Comparison of ENCODE assay signal across 8 mouse cellular contexts in the genomic region with DNA sequence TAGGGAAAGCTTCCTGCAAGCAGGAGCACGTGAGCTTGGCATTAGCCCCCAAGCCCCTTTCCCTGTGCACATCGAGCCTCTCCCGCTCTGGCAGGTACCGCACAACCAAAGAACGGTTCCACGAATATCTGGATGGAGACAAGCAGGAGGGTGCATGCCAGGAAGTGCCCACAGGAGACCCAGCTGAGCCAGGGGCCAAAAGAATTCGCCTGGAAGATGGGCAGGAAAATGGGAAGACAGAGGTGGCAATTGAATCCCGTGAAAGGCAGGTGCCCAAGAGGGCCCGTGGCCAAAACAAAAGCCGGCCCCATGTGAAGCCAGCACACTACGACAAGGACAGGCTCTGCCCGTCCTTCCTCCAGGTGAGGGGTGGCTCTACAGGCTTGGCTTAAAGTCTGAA. TPM values are rescaled to one million over a fixed set of nuclear protein-coding genes. Genes with fewer than 3 reads are reported as not detected.
DNase-seq lines count a peak whose midpoint lies in the region; ATAC-seq and TF ChIP-seq lines count a peak whose summit lies in the region.

No protein-coding gene starts in this region.

- WGBS in heart, embryonic 12.5 days = 49% methylated on average over 12 of the region's 12 CpGs
- WGBS in forebrain, embryonic 11.5 days = 57% methylated on average over 12 of the region's 12 CpGs
- 38% methylated on average over 12 of the region's 12 CpGs for WGBS in liver, embryonic 14.5 days (ENCODE audit: insufficient replicate concordance)

- no peaks in the 10 kb centered on the region for H3K9me3 ChIP-seq in heart, embryonic 12.5 days (replicated peaks)
- H3K9me3 ChIP-seq in CH12.LX (replicated peaks; ENCODE audit: low read length) = no peaks in the 10 kb centered on the region
- no peaks in the 10 kb centered on the region for H3K9me3 ChIP-seq in forebrain, embryonic 11.5 days (ENCODE audit: control insufficient read depth, low read length)
- H3K9me3 ChIP-seq in liver, embryonic 14.5 days (ENCODE audit: control insufficient read depth, low read length) = no peaks in the 10 kb centered on the region

- TF ChIP-seq CTCF in CH12.LX (conservative IDR thresholded peaks at IDR 0.05 in 1 of 2, IDR thresholded peaks at IDR 0.05 in 1 of 2; ENCODE audit: low read depth in 2 of 2, low read length in 2 of 2) = no peak
- no peak for TF ChIP-seq CTCF in liver, embryonic 14.5 days (IDR thresholded peaks at IDR 0.05; ENCODE audit: low read depth)

- no peak for DNase-seq in heart, adult 8-10 months (ENCODE audit: low spot score)
- no peak for DNase-seq in CH12.LX (ENCODE audit: extremely low read depth)
- DNase-seq in forebrain, embryonic 11.5 days (ENCODE audit: low spot score) = no peak
- DNase-seq in liver, embryonic 14.5 days (ENCODE audit: low read depth in 3 of 3, low spot score in 3 of 3) = no peak
- no peak for DNase-seq in natural killer cell, adult 2 months (ENCODE audit: low spot score in 2 of 2)
- no peak for DNase-seq in left cerebral cortex, adult 18-20 months (ENCODE audit: low spot score in 2 of 2)
- no peak for DNase-seq in ovary, postnatal 14 days (ENCODE audit: low spot score)

- TF ChIP-seq EP300 in CH12.LX (IDR thresholded peaks at IDR 0.05; ENCODE audit: low read length) = no peak
- TF ChIP-seq EP300 in liver, embryonic 14.5 days (IDR thresholded peaks at IDR 0.05; ENCODE audit: low read depth) = no peak

- peaks cover 7% of the 10 kb centered on the region; the same call in 1 of the 2 replicates for H3K27me3 ChIP-seq in heart, embryonic 12.5 days (replicated peaks)
- H3K27me3 ChIP-seq in CH12.LX (replicated peaks) = peaks cover 11% of the 10 kb centered on the region
- H3K27me3 ChIP-seq in forebrain, embryonic 11.5 days (ENCODE audit: control insufficient read depth, insufficient read depth, low read length) = no peaks in the 10 kb centered on the region; the same call in none of the 2 replicates
- H3K27me3 ChIP-seq in liver, embryonic 14.5 days (ENCODE audit: control insufficient read depth, insufficient read depth, low read length) = no peaks in the 10 kb centered on the region

- peak overlapping the region; percentile 82 for H3K9ac ChIP-seq in heart, embryonic 12.5 days
- peak overlapping the region; percentile 73 for H3K9ac ChIP-seq in CH12.LX (ENCODE audit: insufficient read depth, low read depth)
- H3K9ac ChIP-seq in forebrain, embryonic 11.5 days (ENCODE audit: low read length) = peak overlapping the region; percentile 81
- H3K9ac ChIP-seq in liver, embryonic 14.5 days (replicated peaks) = peak overlapping the region; percentile 90

- ATAC-seq in heart, embryonic 12.5 days (ENCODE audit: insufficient number of reproducible peaks, low FRiP score) = no peak
- peak; percentile 2; the same call in 1 of the 2 replicates for ATAC-seq in forebrain, embryonic 11.5 days (replicated peaks; ENCODE audit: low FRiP score)
- no peak for ATAC-seq in liver, embryonic 14.5 days (ENCODE audit: insufficient read depth)

- dilution Hi-C loops in CH12.LX (cut with MboI; ENCODE audit: extremely low pct_ligation_motif_present, extremely low pct_unique_long_range_greater_than_20kb, low sequenced_read_pairs) = no loop called here

- H3K4me3 ChIP-seq in heart, embryonic 12.5 days = peak overlapping the region; percentile 73
- peak overlapping the region; percentile 76 to 92 (median 91) for H3K4me3 ChIP-seq in CH12.LX (replicated peaks in 1 of 3; ENCODE audit: low read depth in 2 of 3, low read length in 2 of 3, poor library complexity in 1 of 3)
- H3K4me3 ChIP-seq in forebrain, embryonic 11.5 days (ENCODE audit: low read depth, low read length) = peak overlapping the region; percentile 82
- peak overlapping the region; percentile 81 to 84 for H3K4me3 ChIP-seq in liver, embryonic 14.5 days (ENCODE audit: insufficient read depth in 1 of 2, low read depth in 2 of 2, low read length in 2 of 2)

- TF ChIP-seq RAD21 in CH12.LX (IDR thresholded peaks at IDR 0.05; ENCODE audit: low read depth, low read length) = no peak

- H3K4me2 ChIP-seq in heart, embryonic 12.5 days = peak overlapping the region; percentile 79
- H3K4me2 ChIP-seq in CH12.LX (ENCODE audit: insufficient read depth, low read depth, poor library complexity, severe bottlenecking) = peak overlapping the region; percentile 74
- peak overlapping the region; percentile 64 for H3K4me2 ChIP-seq in forebrain, embryonic 11.5 days (ENCODE audit: low read depth, low read length, severe bottlenecking)
- H3K4me2 ChIP-seq in liver, embryonic 14.5 days (ENCODE audit: low read depth) = peak overlapping the region; percentile 87

- TF ChIP-seq POLR2A in CH12.LX (IDR thresholded peaks at IDR 0.05; ENCODE audit: low read depth, low read length) = no peak

- in situ Hi-C loops in CH12.LX (cut with MboI; ENCODE audit: low pct_ligation_motif_present, low pct_unique_long_range_greater_than_20kb, low sequenced_read_pairs) = no loop called here

- H3K36me3 ChIP-seq in heart, embryonic 12.5 days = peaks cover 41% of the 10 kb centered on the region
- H3K36me3 ChIP-seq in CH12.LX (replicated peaks in 1 of 2; ENCODE audit: control insufficient read depth in 1 of 2, insufficient read depth in 1 of 2, low read length in 1 of 2) = peaks cover 40 to 42% of the 10 kb centered on the region in 2 experiments
- H3K36me3 ChIP-seq in forebrain, embryonic 11.5 days (ENCODE audit: control insufficient read depth, insufficient read depth, low read length) = peaks cover 12% of the 10 kb centered on the region; the same call in 1 of the 2 replicates
- H3K36me3 ChIP-seq in liver, embryonic 14.5 days (replicated peaks; ENCODE audit: control insufficient read depth, insufficient read depth, low read depth) = peaks cover 17% of the 10 kb centered on the region

- H3K4me1 ChIP-seq in heart, embryonic 12.5 days (replicated peaks) = peaks cover 25% of the 10 kb centered on the region
- H3K4me1 ChIP-seq in CH12.LX (ENCODE audit: control insufficient read depth in 1 of 2, insufficient read depth in 2 of 2) = peaks cover 0 to 27% of the 10 kb centered on the region in 2 experiments; a peak in 2 of 4 replicates
- H3K4me1 ChIP-seq in forebrain, embryonic 11.5 days (replicated peaks; ENCODE audit: control insufficient read depth, insufficient read depth, low read length) = peaks cover 15% of the 10 kb centered on the region
- peaks cover 31 to 35% of the 10 kb centered on the region in 2 experiments for H3K4me1 ChIP-seq in liver, embryonic 14.5 days (replicated peaks; ENCODE audit: control insufficient read depth in 2 of 2, insufficient read depth in 2 of 2, low read length in 1 of 2)

- H3K79me2 ChIP-seq in CH12.LX (replicated peaks; ENCODE audit: control insufficient read depth, extremely low read depth, insufficient read depth, poor library complexity, severe bottlenecking) = peaks cover 8% of the 10 kb centered on the region

- peak overlapping the region; percentile 95; the same call in 1 of the 2 replicates for H3K27ac ChIP-seq in heart, embryonic 12.5 days (ENCODE audit: poor library complexity, severe bottlenecking)
- no peak overlapping the region for H3K27ac ChIP-seq in CH12.LX (ENCODE audit: insufficient read depth, low read depth)
- H3K27ac ChIP-seq in forebrain, embryonic 11.5 days (ENCODE audit: low read depth, low read length) = no peak overlapping the region
- H3K27ac ChIP-seq in liver, embryonic 14.5 days = peak overlapping the region; percentile 92

RNA-seq across cellular contexts. Expression of a gene that starts 0.9 kb away (rescaled TPM):
- polyA plus RNA-seq in heart, embryonic 12.5 days (2016; fragmentation: Nextera tagmentation; extraction: Ambion mirVana) = 33.3 and 34.8 TPM in 2 replicates
- total RNA-seq in heart, adult 8-10 months (2022) = 10 to 100 TPM; 15.6 to 18.5 (median 16.6) TPM
- 57.5 and 62.1 TPM in 2 replicates for total RNA-seq in CH12.LX (2012; rRNA removed)
- total RNA-seq in CH12.LX (2014; rRNA removed) = 32.0 and 35.8 TPM in 2 replicates
- polyA plus RNA-seq in CH12.LX (2012; ENCODE audit: insufficient read length, low read depth) = 54.3 and 57.7 TPM in 2 replicates
- 40.4 and 43.1 TPM in 2 replicates for polyA plus RNA-seq in forebrain, embryonic 11.5 days (2014; fragmentation: Nextera tagmentation; extraction: Ambion mirVana)
- polyA plus RNA-seq in liver, embryonic 14.5 days (2012; rRNA removed) = 18.1 and 19.3 TPM in 2 replicates
- polyA plus RNA-seq in liver, embryonic 14.5 days (2014; fragmentation: Nextera tagmentation; extraction: Ambion mirVana) = 9.5 and 10.8 TPM in 2 replicates
- 10 to 100 TPM; 61.8 to 63.0 TPM for total RNA-seq in left cerebral cortex, adult 18-20 months (2021)

RNA-seq across cellular contexts. Expression of a gene that starts 4.6 kb away (rescaled TPM):
- 1.0 and 1.4 TPM in 2 replicates for polyA plus RNA-seq in heart, embryonic 12.5 days (2016; fragmentation: Nextera tagmentation; extraction: Ambion mirVana)
- total RNA-seq in heart, adult 8-10 months (2022) = under 1 TPM; 0.31 to 0.60 (median 0.43) TPM
- 0.71 and 0.93 TPM in 2 replicates for total RNA-seq in CH12.LX (2012; rRNA removed)
- total RNA-seq in CH12.LX (2014; rRNA removed) = 0.15 and 0.18 TPM in 2 replicates
- 1.3 and 1.6 TPM in 2 replicates for polyA plus RNA-seq in CH12.LX (2012; ENCODE audit: insufficient read length, low read depth)
- polyA plus RNA-seq in forebrain, embryonic 11.5 days (2014; fragmentation: Nextera tagmentation; extraction: Ambion mirVana) = 1.3 and 1.8 TPM in 2 replicates
- polyA plus RNA-seq in liver, embryonic 14.5 days (2012; rRNA removed) = 1.2 and 1.3 TPM in 2 replicates
- polyA plus RNA-seq in liver, embryonic 14.5 days (2014; fragmentation: Nextera tagmentation; extraction: Ambion mirVana) = 0.40 and 0.52 TPM in 2 replicates
- total RNA-seq in left cerebral cortex, adult 18-20 months (2021) = 1 to 10 TPM in 1 of 2 experiments, under 1 TPM in 1; 0.88 to 1.1 TPM

RNA-seq across cellular contexts. Expression of a gene that starts 8.1 kb away (rescaled TPM):
- 7.5 and 9.0 TPM in 2 replicates for polyA plus RNA-seq in heart, embryonic 12.5 days (2016; fragmentation: Nextera tagmentation; extraction: Ambion mirVana)
- total RNA-seq in heart, adult 8-10 months (2022) = 10 to 100 TPM; 22.4 to 26.7 (median 24.6) TPM
- total RNA-seq in CH12.LX (2012; rRNA removed) = 0.25 and 0.34 TPM in 2 replicates
- not detected in 2 replicates for total RNA-seq in CH12.LX (2014; rRNA removed)
- not detected in 2 replicates for polyA plus RNA-seq in CH12.LX (2012; ENCODE audit: insufficient read length, low read depth)
- 5.0 and 5.5 TPM in 2 replicates for polyA plus RNA-seq in forebrain, embryonic 11.5 days (2014; fragmentation: Nextera tagmentation; extraction: Ambion mirVana)
- 1.0 and 1.6 TPM in 2 replicates for polyA plus RNA-seq in liver, embryonic 14.5 days (2012; rRNA removed)
- polyA plus RNA-seq in liver, embryonic 14.5 days (2014; fragmentation: Nextera tagmentation; extraction: Ambion mirVana) = 1.7 and 1.9 TPM in 2 replicates
- 1 to 10 TPM; 3.4 to 4.7 TPM for total RNA-seq in left cerebral cortex, adult 18-20 months (2021)

RNA-seq across cellular contexts. Expression of a gene that starts 47.6 kb away (rescaled TPM):
- 12.1 and 12.9 TPM in 2 replicates for polyA plus RNA-seq in heart, embryonic 12.5 days (2016; fragmentation: Nextera tagmentation; extraction: Ambion mirVana)
- 1 to 10 TPM; 3.2 to 7.1 (median 6.0) TPM for total RNA-seq in heart, adult 8-10 months (2022)
- total RNA-seq in CH12.LX (2012; rRNA removed) = 3.5 and 5.1 TPM in 2 replicates
- total RNA-seq in CH12.LX (2014; rRNA removed) = 3.2 and 4.2 TPM in 2 replicates
- 3.4 and 3.7 TPM in 2 replicates for polyA plus RNA-seq in CH12.LX (2012; ENCODE audit: insufficient read length, low read depth)
- 14.1 and 21.4 TPM in 2 replicates for polyA plus RNA-seq in forebrain, embryonic 11.5 days (2014; fragmentation: Nextera tagmentation; extraction: Ambion mirVana)
- polyA plus RNA-seq in liver, embryonic 14.5 days (2012; rRNA removed) = 2.8 and 3.3 TPM in 2 replicates
- polyA plus RNA-seq in liver, embryonic 14.5 days (2014; fragmentation: Nextera tagmentation; extraction: Ambion mirVana) = 3.1 and 3.2 TPM in 2 replicates
- total RNA-seq in left cerebral cortex, adult 18-20 months (2021) = 10 to 100 TPM in 1 of 2 experiments, 1 to 10 TPM in 1; 9.6 to 13.5 TPM

RNA-seq across cellular contexts. Expression of a gene that starts 47.9 kb away (rescaled TPM):
- polyA plus RNA-seq in heart, embryonic 12.5 days (2016; fragmentation: Nextera tagmentation; extraction: Ambion mirVana) = 638 and 663 TPM in 2 replicates
- total RNA-seq in heart, adult 8-10 months (2022) = 100 to 1,000 TPM; 804 to 980 (median 857) TPM
- total RNA-seq in CH12.LX (2012; rRNA removed) (201 and 207 TPM in 2 replicates), CH12.LX (2014; rRNA removed) (97.9 and 124 TPM in 2 replicates)
- 131 and 155 TPM in 2 replicates for polyA plus RNA-seq in CH12.LX (2012; ENCODE audit: insufficient read length, low read depth)
- 292 and 332 TPM in 2 replicates for polyA plus RNA-seq in forebrain, embryonic 11.5 days (2014; fragmentation: Nextera tagmentation; extraction: Ambion mirVana)
- polyA plus RNA-seq in liver, embryonic 14.5 days (2012; rRNA removed) = 119 and 215 TPM in 2 replicates
- 276 and 284 TPM in 2 replicates for polyA plus RNA-seq in liver, embryonic 14.5 days (2014; fragmentation: Nextera tagmentation; extraction: Ambion mirVana)
- 100 to 1,000 TPM; 218 to 234 TPM for total RNA-seq in left cerebral cortex, adult 18-20 months (2021)

Comparison
In these comparisons a context has a peak if more than half of its experiments do, and no peak if none do; other contexts are left out.
1. H3K27ac ChIP-seq: peak in heart, embryonic 12.5 days (single experiment) and liver, embryonic 14.5 days (single experiment); none in CH12.LX (single experiment) and forebrain, embryonic 11.5 days (single experiment).
2. Peak in every context shown above with its lines, with median percentiles within 50 percentile points of each other: H3K4me2 ChIP-seq, H3K4me3 ChIP-seq and H3K9ac ChIP-seq.